Mouse (Mus musculus) kidney, embryonic 14.5 days (tissue): ENCODE data around the gene Heatr3. TPM values are rescaled to one million over a fixed set of nuclear protein-coding genes. Genes with fewer than 3 reads are reported as not detected.

Source experiments
- ATAC-seq: fragments of 200-750 bp; cut with Nextera tagmentation; 2 replicates; pipeline ENCODE4 v1.8.0; 2017; ENCODE audit warnings: moderate number of reproducible peaks, mild to moderate bottlenecking, moderate TSS enrichment, moderate library complexity; ENCODE audit not compliant: low FRiP score, low TSS enrichment
- H3K27ac ChIP-seq: fragments of 300-500 bp; sonication (generic); 2 replicates; pipeline ENCODE4 v1.5.1; 2014; ENCODE audit warnings: low read depth, mild to moderate bottlenecking, low read length, moderate library complexity, mixed read lengths
- H3K27me3 ChIP-seq: fragments of 300-500 bp; sonication (generic); 2 replicates; pipeline ENCODE4 v1.6.1; 2014; ENCODE audit warnings: mild to moderate bottlenecking, low read length; ENCODE audit not compliant: control insufficient read depth, insufficient read depth
- H3K36me3 ChIP-seq: fragments of 300-500 bp; sonication (generic); 2 replicates; pipeline ENCODE4 v1.6.1; 2014; ENCODE audit warnings: low read length, mixed read lengths; ENCODE audit not compliant: control insufficient read depth, insufficient read depth
- H3K4me1 ChIP-seq: fragments of 300-500 bp; sonication (generic); 2 replicates; pipeline ENCODE4 v1.6.1; 2014; ENCODE audit warnings: low read length, mixed read lengths; ENCODE audit not compliant: control insufficient read depth, insufficient read depth
- H3K4me2 ChIP-seq: fragments of 300-500 bp; sonication (generic); replicated peaks from 2 replicates; pipeline ENCODE4 v1.6.1; 2014; ENCODE audit warnings: low read depth, mild to moderate bottlenecking, low read length
- H3K4me3 ChIP-seq: fragments of 300-500 bp; sonication (generic); 2 replicates; pipeline ENCODE4 v1.5.1; 2014; ENCODE audit warnings: mild to moderate bottlenecking, low read length
- H3K9ac ChIP-seq: fragments of 300-500 bp; sonication (generic); 2 replicates; pipeline ENCODE4 v1.6.1; 2014; ENCODE audit warnings: low read depth, mild to moderate bottlenecking, low read length, moderate library complexity
- H3K9me3 ChIP-seq: fragments of 300-500 bp; sonication (generic); 2 replicates; pipeline ENCODE4 v1.6.1; 2016; ENCODE audit warnings: low read length; ENCODE audit not compliant: control insufficient read depth
- WGBS: fragments of 180-500 bp; shearing (Covaris S2); extraction: QIAGEN DNeasy Blood & Tissue Kit; methylation state at CpG from one replicate; pipeline ENCODE4 v1.1.7; 2014; 5-methylcytosine and 5-hydroxymethylcytosine counted together
- polyA plus RNA-seq: library from polyadenylated mRNA; unstranded; fragments of >200 nt; fragmentation: Nextera tagmentation; extraction: Ambion mirVana; gene quantifications from 2 replicates; pipeline ENCODE4 v1.2.1, GENCODE M21; 2014

Heatr3 gene
- 41.4 and 64.9 TPM in 2 replicates for polyA plus RNA-seq

GRCm38 (mm10) chr8:88137748-88138484 lies at the start of gene Heatr3:
TSS of gene Heatr3 (plus strand) at chr8:88137855.
- Histone ChIP-seq H3K4me3 (peak within 1 kb of the TSS; percentile 80), H3K4me2 (peak within 1 kb of the TSS; percentile 83), H3K36me3 (peaks cover 48% of the 10 kb centered on the region), H3K9ac (peak within 1 kb of the TSS; percentile 73), H3K9me3 (no peaks in the 10 kb centered on the region), H3K4me1 (no peaks in the 10 kb centered on the region; the same call in 1 of the 2 replicates), H3K27me3 (no peaks in the 10 kb centered on the region), H3K27ac (peak within 1 kb of the TSS; percentile 89)
- under 1% methylated on average over 75 of the region's 79 CpGs for WGBS
- ATAC-seq: peak; percentile 98

- no peak for ATAC-seq
- Histone ChIP-seq H3K9me3 (no peaks in the 10 kb centered on the region), H3K4me3 (no peak overlapping the region), H3K36me3 (no peaks in the 10 kb centered on the region), H3K27me3 (no peaks in the 10 kb centered on the region), H3K4me1 (no peaks in the 10 kb centered on the region), H3K27ac (no peak overlapping the region), H3K9ac (no peak overlapping the region), H3K4me2 (no peak overlapping the region)
These were observed 49.6 kb upstream of the Heatr3 start for GRCm38 (mm10) chr8:88088006-88088405.

GRCm38 (mm10) chr8:88091661-88092060 lies 46.0 kb upstream of the Heatr3 start:
- no peak for ATAC-seq
- Histone ChIP-seq H3K36me3 (no peaks in the 10 kb centered on the region), H3K27ac (no peak overlapping the region), H3K4me3 (no peak overlapping the region), H3K9me3 (no peaks in the 10 kb centered on the region), H3K4me2 (no peak overlapping the region), H3K4me1 (no peaks in the 10 kb centered on the region), H3K9ac (no peak overlapping the region), H3K27me3 (no peaks in the 10 kb centered on the region)
- 81% methylated on average over 2 of the region's 2 CpGs for WGBS

GRCm38 (mm10) chr8:88093367-88093766 lies 44.3 kb upstream of the Heatr3 start:
- Histone ChIP-seq H3K9me3 (no peaks in the 10 kb centered on the region), H3K27me3 (no peaks in the 10 kb centered on the region), H3K4me1 (no peaks in the 10 kb centered on the region), H3K9ac (no peak overlapping the region), H3K27ac (no peak overlapping the region), H3K4me2 (no peak overlapping the region), H3K4me3 (no peak overlapping the region), H3K36me3 (no peaks in the 10 kb centered on the region)
- peak; percentile 52; the same call in 1 of the 2 replicates for ATAC-seq
- 56% methylated on average over 4 of the region's 4 CpGs for WGBS

GRCm38 (mm10) chr8:88098856-88099255 lies 38.8 kb upstream of the Heatr3 start:
- WGBS: 84% methylated on average over 4 of the region's 4 CpGs
- no peak overlapping the region for H3K4me2 ChIP-seq
- no peaks in the 10 kb centered on the region for H3K36me3 ChIP-seq
- no peak overlapping the region for H3K9ac ChIP-seq
- H3K4me3 ChIP-seq: no peak overlapping the region
- H3K4me1 ChIP-seq: no peaks in the 10 kb centered on the region
- ATAC-seq: no peak
- H3K9me3 ChIP-seq: no peaks in the 10 kb centered on the region
- no peak overlapping the region for H3K27ac ChIP-seq
- no peaks in the 10 kb centered on the region for H3K27me3 ChIP-seq

- ATAC-seq: no peak
- Histone ChIP-seq H3K27me3 (no peaks in the 10 kb centered on the region), H3K36me3 (no peaks in the 10 kb centered on the region), H3K9ac (no peak overlapping the region), H3K4me2 (no peak overlapping the region), H3K27ac (no peak overlapping the region), H3K9me3 (no peaks in the 10 kb centered on the region), H3K4me1 (no peaks in the 10 kb centered on the region), H3K4me3 (no peak overlapping the region)
- WGBS: 0% methylated on average over 1 of the region's 1 CpGs
These were observed 38.1 kb upstream of the Heatr3 start for GRCm38 (mm10) chr8:88099526-88099925.

- Histone ChIP-seq H3K9ac (no peak overlapping the region), H3K36me3 (no peaks in the 10 kb centered on the region), H3K4me2 (no peak overlapping the region), H3K4me3 (no peak overlapping the region), H3K9me3 (no peaks in the 10 kb centered on the region), H3K4me1 (no peaks in the 10 kb centered on the region), H3K27me3 (no peaks in the 10 kb centered on the region), H3K27ac (no peak overlapping the region)
- 94% methylated on average over 4 of the region's 4 CpGs for WGBS
- no peak for ATAC-seq
These were observed 28.4 kb upstream of the Heatr3 start for GRCm38 (mm10) chr8:88109241-88109640.

- Histone ChIP-seq H3K27ac (peak within 1 kb of the TSS; percentile 57), H3K9me3 (no peaks in the 10 kb centered on the region), H3K4me1 (peaks cover 10% of the 10 kb centered on the region; the same call in 1 of the 2 replicates), H3K4me2 (peak within 1 kb of the TSS; percentile 64), H3K27me3 (no peaks in the 10 kb centered on the region), H3K4me3 (peak within 1 kb of the TSS; percentile 97), H3K9ac (peak within 1 kb of the TSS; percentile 97), H3K36me3 (peaks cover 18% of the 10 kb centered on the region; the same call in 1 of the 2 replicates)
- WGBS: under 1% methylated on average over 49 of the region's 49 CpGs
- peak; percentile 99 for ATAC-seq
These were observed 19.1 kb upstream of the Heatr3 start, which contains the start of gene Cnep1r1 for GRCm38 (mm10) chr8:88118456-88119036. TSS of gene Cnep1r1 (plus strand) at chr8:88118769.

- Histone ChIP-seq H3K9ac (peak overlapping the region; percentile 97), H3K4me1 (peaks cover 10% of the 10 kb centered on the region; the same call in 1 of the 2 replicates), H3K4me3 (peak overlapping the region; percentile 97), H3K27me3 (no peaks in the 10 kb centered on the region), H3K9me3 (no peaks in the 10 kb centered on the region), H3K36me3 (peaks cover 18% of the 10 kb centered on the region; the same call in 1 of the 2 replicates), H3K4me2 (peak overlapping the region; percentile 64), H3K27ac (peak overlapping the region; percentile 57)
- ATAC-seq: no peak
- under 1% methylated on average over 11 of the region's 11 CpGs for WGBS
These were observed 18.6 kb upstream of the Heatr3 start for GRCm38 (mm10) chr8:88119076-88119475.
